Mouse (Mus musculus): ENCODE data around the gene Hpn. TPM values are rescaled to one million over a fixed set of nuclear protein-coding genes. Genes with fewer than 3 reads are reported as not detected.

Gene Hpn
- polyA plus RNA-seq, 1 experiment from 2014 or later = 21.2 TPM

DNA sequence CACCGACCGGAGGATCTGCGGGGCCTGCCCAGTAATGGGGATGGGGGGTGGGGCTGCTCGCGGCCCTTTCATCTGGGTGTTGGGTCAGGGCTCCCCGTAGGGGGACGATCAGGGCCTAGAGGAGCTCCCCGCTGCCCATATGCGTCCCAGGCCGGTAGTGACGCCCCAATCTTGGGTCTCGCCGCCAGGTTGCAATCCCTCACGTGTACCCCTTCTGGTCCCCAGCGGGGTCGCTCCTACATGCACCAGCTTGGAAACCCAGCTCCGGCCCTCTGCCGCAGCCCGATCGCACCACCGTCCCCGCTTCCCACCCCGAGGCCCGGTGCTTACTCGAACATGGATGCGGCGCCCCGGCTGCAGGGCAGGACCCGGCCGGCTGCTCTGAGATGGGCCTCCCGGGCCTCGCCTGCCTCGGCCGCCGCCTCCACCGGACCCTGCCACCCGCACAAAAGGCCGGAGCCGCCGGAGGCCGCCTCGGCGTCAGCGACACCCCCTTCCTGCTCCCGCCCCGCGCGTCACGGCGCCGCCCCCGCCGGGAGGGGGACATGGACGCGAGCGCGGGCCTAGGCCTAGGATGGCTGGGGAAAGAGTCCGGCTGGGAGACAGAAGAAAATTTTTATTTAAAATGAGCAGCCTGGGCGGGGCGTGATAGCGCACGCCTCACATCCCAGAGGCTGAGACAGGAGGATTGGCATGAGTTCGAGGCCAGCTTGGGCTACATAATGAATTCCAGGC, 35.6 kb upstream of the Hpn start:
- Histone ChIP-seq H3K9ac (ENCODE audit: low read depth, low read length) (peak overlapping the region; percentile 81), H3K4me1 (replicated peaks; ENCODE audit: control insufficient read depth, insufficient read depth, low read length) (peaks cover 5% of the 10 kb centered on the region; the same call in 1 of the 2 replicates), H3K9me3 (ENCODE audit: control insufficient read depth) (no peaks in the 10 kb centered on the region), H3K27ac (ENCODE audit: low read depth, low read length) (peak overlapping the region; percentile 83), H3K36me3 (ENCODE audit: control insufficient read depth, insufficient read depth) (no peaks in the 10 kb centered on the region), H3K27me3 (replicated peaks; ENCODE audit: control insufficient read depth, insufficient read depth, low read length) (no peaks in the 10 kb centered on the region), H3K4me2 (replicated peaks; ENCODE audit: low read depth) (peak overlapping the region; percentile 81), H3K4me3 (ENCODE audit: low read depth, low read length) (peak overlapping the region; percentile 75)
- 2% methylated on average over 63 of the region's 63 CpGs for WGBS
- ATAC-seq = peak; percentile 76
- TF ChIP-seq CTCF (IDR thresholded peaks at IDR 0.05; ENCODE audit: low read depth) = no peak

DNA sequence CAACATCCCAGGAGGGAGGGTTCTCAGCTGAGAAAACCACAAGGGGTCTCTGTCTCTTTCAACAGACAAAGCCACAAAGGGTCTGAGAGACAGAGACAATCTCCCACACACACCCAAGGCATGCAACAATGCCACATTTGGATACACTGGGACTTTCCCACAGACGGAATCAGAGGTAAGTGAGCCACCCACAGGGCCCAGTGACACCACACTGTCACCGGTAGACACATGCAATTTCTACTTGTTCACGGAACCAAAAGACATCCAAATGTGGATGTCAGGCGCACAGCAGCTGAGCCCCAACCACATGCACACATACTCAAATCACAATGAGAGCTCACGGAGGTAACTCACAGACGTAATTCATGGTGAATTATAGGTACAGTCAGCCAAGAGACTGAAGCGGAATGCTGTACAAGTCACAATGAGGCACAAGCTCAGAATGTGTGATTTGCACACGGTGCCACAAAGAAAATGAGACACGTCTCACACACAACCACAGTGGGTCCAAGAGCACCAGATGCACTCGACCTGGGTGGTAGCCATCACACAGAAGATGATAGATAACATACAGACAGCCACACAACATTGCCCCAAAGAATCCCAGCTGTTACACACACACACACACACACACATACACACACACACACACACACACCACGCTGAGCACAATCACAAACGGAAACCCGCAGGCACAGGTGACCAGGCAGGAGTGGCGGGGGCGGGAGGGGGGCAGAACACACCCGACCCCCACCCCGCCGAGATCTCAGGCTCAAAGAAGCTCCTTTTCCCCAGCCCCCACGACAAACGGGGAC, 34.9 kb upstream of the Hpn start:
- Histone ChIP-seq H3K9me3 (ENCODE audit: control insufficient read depth) (no peaks in the 10 kb centered on the region), H3K4me2 (replicated peaks; ENCODE audit: low read depth) (peak overlapping the region; percentile 81), H3K4me3 (ENCODE audit: low read depth, low read length) (peak overlapping the region; percentile 75), H3K36me3 (ENCODE audit: control insufficient read depth, insufficient read depth) (no peaks in the 10 kb centered on the region), H3K4me1 (replicated peaks; ENCODE audit: control insufficient read depth, insufficient read depth, low read length) (peaks cover 5% of the 10 kb centered on the region; the same call in 1 of the 2 replicates), H3K27ac (ENCODE audit: low read depth, low read length) (peak overlapping the region; percentile 83; the same call in 1 of the 2 replicates), H3K9ac (ENCODE audit: low read depth, low read length) (peak overlapping the region; percentile 81), H3K27me3 (replicated peaks; ENCODE audit: control insufficient read depth, insufficient read depth, low read length) (no peaks in the 10 kb centered on the region)
- ATAC-seq = no peak
- TF ChIP-seq CTCF (IDR thresholded peaks at IDR 0.05; ENCODE audit: low read depth) = no peak
- 22% methylated on average over 20 of the region's 20 CpGs for WGBS

DNA sequence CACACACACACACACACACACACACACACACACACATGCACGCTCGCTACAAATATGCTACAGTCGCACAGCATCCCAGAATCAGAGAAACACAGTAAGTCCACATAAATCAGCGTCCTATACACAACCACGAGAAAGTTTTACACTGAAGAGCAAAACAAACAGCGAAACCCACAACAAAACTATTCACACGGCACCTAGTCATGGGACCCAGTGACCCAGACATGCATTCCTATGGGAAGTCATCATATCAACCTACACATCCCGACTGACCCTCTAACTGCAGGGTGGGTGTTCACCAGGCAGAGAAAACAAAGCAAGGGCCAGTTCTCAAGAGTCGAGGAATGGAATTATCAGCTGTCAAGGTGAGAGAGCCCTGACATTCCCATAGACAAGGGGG, 34.2 kb upstream of the Hpn start:
- no peak for ATAC-seq
- Histone ChIP-seq H3K4me1 (replicated peaks; ENCODE audit: control insufficient read depth, insufficient read depth, low read length) (peaks cover 5% of the 10 kb centered on the region; the same call in 1 of the 2 replicates), H3K36me3 (ENCODE audit: control insufficient read depth, insufficient read depth) (no peaks in the 10 kb centered on the region)

DNA sequence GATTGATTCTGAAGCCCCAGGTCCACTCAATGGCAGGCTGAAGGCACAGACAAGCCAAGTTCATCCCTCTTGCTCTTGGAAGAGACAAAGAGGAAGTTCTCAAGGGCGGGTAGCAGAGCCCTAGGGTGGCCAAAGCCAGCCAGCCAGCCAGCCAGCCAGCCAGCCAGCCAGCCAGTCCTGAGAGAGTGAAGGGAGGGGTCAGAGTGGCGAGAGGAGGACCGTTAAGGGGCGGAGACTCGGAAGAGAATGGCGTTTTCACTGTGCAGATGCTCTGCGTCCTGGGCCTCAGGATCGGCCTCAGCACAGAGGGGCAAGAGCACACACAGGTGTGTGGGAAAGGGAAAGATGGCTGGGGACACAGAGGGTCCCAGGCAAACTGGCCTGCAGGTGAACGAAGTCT, 33.7 kb upstream of the Hpn start:
- Histone ChIP-seq H3K4me3 (ENCODE audit: low read depth, low read length) (peak overlapping the region; percentile 75), H3K9me3 (ENCODE audit: control insufficient read depth) (no peaks in the 10 kb centered on the region), H3K36me3 (ENCODE audit: control insufficient read depth, insufficient read depth) (no peaks in the 10 kb centered on the region), H3K4me2 (replicated peaks; ENCODE audit: low read depth) (peak overlapping the region; percentile 81), H3K27me3 (replicated peaks; ENCODE audit: control insufficient read depth, insufficient read depth, low read length) (no peaks in the 10 kb centered on the region), H3K27ac (ENCODE audit: low read depth, low read length) (no peak overlapping the region), H3K9ac (ENCODE audit: low read depth, low read length) (no peak overlapping the region), H3K4me1 (replicated peaks; ENCODE audit: control insufficient read depth, insufficient read depth, low read length) (peaks cover 5% of the 10 kb centered on the region; the same call in 1 of the 2 replicates)
- WGBS = 39% methylated on average over 9 of the region's 9 CpGs
- TF ChIP-seq CTCF (IDR thresholded peaks at IDR 0.05; ENCODE audit: low read depth) = no peak
- ATAC-seq = no peak

More for the DNA sequence above, 34.2 kb upstream of the Hpn start:
- H3K9ac ChIP-seq (ENCODE audit: low read depth, low read length) = 0 out of 2 replicates have a peak overlapping the region, but pooled peaks have one; percentile 17
- no peak for TF ChIP-seq CTCF (IDR thresholded peaks at IDR 0.05; ENCODE audit: low read depth)
- H3K4me2 ChIP-seq (replicated peaks; ENCODE audit: low read depth) = peak overlapping the region; percentile 81
- WGBS = 55% methylated on average over 9 of the region's 9 CpGs
- no peaks in the 10 kb centered on the region for H3K27me3 ChIP-seq (replicated peaks; ENCODE audit: control insufficient read depth, insufficient read depth, low read length)
- H3K27ac ChIP-seq (ENCODE audit: low read depth, low read length) = no peak overlapping the region
- no peaks in the 10 kb centered on the region for H3K9me3 ChIP-seq (ENCODE audit: control insufficient read depth)
- H3K4me3 ChIP-seq (ENCODE audit: low read depth, low read length) = peak overlapping the region; percentile 75

DNA sequence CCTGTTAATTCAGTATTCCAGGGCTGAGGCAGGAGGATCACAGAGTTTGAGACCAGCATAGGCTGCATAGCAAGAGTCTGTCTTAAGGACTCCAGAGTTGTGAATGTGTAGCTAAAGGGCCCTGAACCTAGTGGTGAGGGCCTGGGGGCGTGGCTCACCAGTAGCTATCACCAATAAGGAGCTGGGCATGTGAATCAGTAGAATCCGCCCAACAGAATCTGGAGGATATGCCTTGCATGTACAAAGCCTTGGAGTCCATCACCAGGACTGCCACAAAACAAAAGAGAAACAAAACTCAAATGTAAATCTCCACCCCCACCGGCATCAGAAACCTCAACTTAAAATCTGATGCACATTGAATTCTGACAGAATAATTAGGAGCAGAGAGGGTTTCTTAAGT, 33.0 kb upstream of the Hpn start:
- Histone ChIP-seq H3K36me3 (ENCODE audit: control insufficient read depth, insufficient read depth) (0 out of 2 replicates have a peak, but pooled peaks cover 4% of the 10 kb centered on the region), H3K27ac (ENCODE audit: low read depth, low read length) (no peak overlapping the region), H3K4me2 (replicated peaks; ENCODE audit: low read depth) (peak overlapping the region; percentile 81; the same call in 1 of the 2 replicates), H3K9ac (ENCODE audit: low read depth, low read length) (no peak overlapping the region), H3K27me3 (replicated peaks; ENCODE audit: control insufficient read depth, insufficient read depth, low read length) (no peaks in the 10 kb centered on the region), H3K9me3 (ENCODE audit: control insufficient read depth) (no peaks in the 10 kb centered on the region), H3K4me1 (replicated peaks; ENCODE audit: control insufficient read depth, insufficient read depth, low read length) (peaks cover 5% of the 10 kb centered on the region; the same call in 1 of the 2 replicates), H3K4me3 (ENCODE audit: low read depth, low read length) (no peak overlapping the region)
- WGBS = 70% methylated on average over 3 of the region's 3 CpGs
- no peak for ATAC-seq
- TF ChIP-seq CTCF (IDR thresholded peaks at IDR 0.05; ENCODE audit: low read depth) = no peak

DNA sequence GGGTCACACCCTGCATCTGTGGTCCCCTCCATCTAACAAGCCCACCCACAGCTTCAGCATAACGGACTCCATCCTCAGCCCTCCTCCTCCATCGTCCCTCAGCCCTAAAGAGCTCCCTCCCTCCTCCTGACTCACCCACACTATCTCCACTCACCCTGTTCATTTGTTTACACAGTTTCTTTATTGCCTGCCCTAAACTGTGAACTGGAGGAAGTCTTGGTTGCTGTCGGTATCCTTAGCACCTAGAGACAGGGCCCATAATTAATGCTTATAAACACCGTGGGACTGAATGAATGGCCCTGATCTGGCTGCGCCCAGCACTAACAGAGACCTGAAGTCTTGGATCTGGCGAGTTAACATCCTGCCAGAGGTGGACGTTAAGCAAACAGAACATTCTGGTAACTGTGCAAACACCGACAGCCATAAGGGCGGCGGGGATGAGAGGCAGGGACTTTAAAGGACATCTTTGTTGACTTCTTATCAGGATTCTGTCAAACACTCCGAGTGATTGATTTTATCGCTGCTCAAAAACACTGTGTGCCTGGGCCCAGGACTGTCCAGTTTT, 30.6 kb upstream of the Hpn start:
- 10% methylated on average over 12 of the region's 12 CpGs for WGBS
- peaks cover 5% of the 10 kb centered on the region; the same call in 1 of the 2 replicates for H3K4me1 ChIP-seq (replicated peaks; ENCODE audit: control insufficient read depth, insufficient read depth, low read length)
- H3K27ac ChIP-seq (ENCODE audit: low read depth, low read length) = no peak overlapping the region
- peak; percentile 79 for ATAC-seq
- H3K4me3 ChIP-seq (ENCODE audit: low read depth, low read length) = no peak overlapping the region
- no peak for TF ChIP-seq CTCF (IDR thresholded peaks at IDR 0.05; ENCODE audit: low read depth)
- no peaks in the 10 kb centered on the region for H3K9me3 ChIP-seq (ENCODE audit: control insufficient read depth)
- H3K36me3 ChIP-seq (ENCODE audit: control insufficient read depth, insufficient read depth) = peaks cover 28% of the 10 kb centered on the region
- 0 out of 2 replicates have a peak overlapping the region, but pooled peaks have one; percentile 6 for H3K4me2 ChIP-seq (replicated peaks; ENCODE audit: low read depth)
- H3K27me3 ChIP-seq (replicated peaks; ENCODE audit: control insufficient read depth, insufficient read depth, low read length) = no peaks in the 10 kb centered on the region
- H3K9ac ChIP-seq (ENCODE audit: low read depth, low read length) = no peak overlapping the region; the same call in 1 of the 2 replicates
